Mouse (Mus musculus) forebrain, embryonic 14.5 days (tissue): ENCODE results near the gene Tbc1d8. TPM values are rescaled to one million over a fixed set of nuclear protein-coding genes. Genes with fewer than 3 reads are reported as not detected.
A peak's percentile ranks its signal among the peaks of the same experiment; 100 is the strongest.

Experiments
- ATAC-seq: fragments of 200-750 bp; cut with Nextera tagmentation; 2 replicates; pipeline ENCODE4 v1.8.0; 2017; ENCODE audit warnings: mild to moderate bottlenecking, moderate library complexity
- DNase-seq: peaks from one replicate; pipeline ENCODE4 v3.0.0-alpha.2; 2015; ENCODE audit warnings: low spot score
- H3K27ac ChIP-seq: fragments of 300-500 bp; sonication (generic); 2 replicates; pipeline ENCODE4 v1.5.1; 2014; ENCODE audit warnings: low read depth, mild to moderate bottlenecking, control low read depth, low read length, moderate library complexity
- H3K27me3 ChIP-seq: fragments of 300-500 bp; sonication (generic); replicated peaks from 2 replicates; pipeline ENCODE4 v1.6.1; 2014; ENCODE audit warnings: low read length, control low read depth, mixed read lengths; ENCODE audit not compliant: control insufficient read depth, insufficient read depth
- H3K36me3 ChIP-seq: fragments of 300-500 bp; sonication (generic); 2 replicates; pipeline ENCODE4 v1.6.1; 2014; ENCODE audit warnings: low read length, control low read depth; ENCODE audit not compliant: control insufficient read depth, insufficient read depth
- H3K4me1 ChIP-seq: fragments of 300-500 bp; sonication (generic); 2 replicates; pipeline ENCODE4 v1.6.1; 2014; ENCODE audit warnings: antibody characterized with exemption, low read length, control low read depth; ENCODE audit not compliant: control insufficient read depth, insufficient read depth
- H3K4me2 ChIP-seq: fragments of 300-500 bp; sonication (generic); 2 replicates; pipeline ENCODE4 v1.6.1; 2014; ENCODE audit warnings: mild to moderate bottlenecking, control low read depth, low read length
- H3K4me3 ChIP-seq: fragments of 300-500 bp; sonication (generic); 2 replicates; pipeline ENCODE4 v1.5.1; 2014; ENCODE audit warnings: low read depth, low read length, control low read depth
- H3K9ac ChIP-seq: fragments of 300-500 bp; sonication (generic); 2 replicates; pipeline ENCODE4 v1.6.1; 2014; ENCODE audit warnings: mild to moderate bottlenecking, low read length, control low read depth, moderate library complexity
- H3K9me3 ChIP-seq: fragments of 300-500 bp; sonication (generic); replicated peaks from 2 replicates; pipeline ENCODE4 v1.6.1; 2016; ENCODE audit warnings: low read length, control low read depth, mixed read lengths; ENCODE audit not compliant: control insufficient read depth
- whole genome bisulfite sequencing: fragments of 180-500 bp; shearing (Covaris S2); extraction: QIAGEN DNeasy Blood & Tissue Kit; methylation state at CpG from one replicate; pipeline ENCODE4 v1.1.7; 2014; 5-methylcytosine and 5-hydroxymethylcytosine counted together
- polyA plus RNA-seq: library from polyadenylated mRNA; unstranded; fragments of >200 nt; fragmentation: Nextera tagmentation; extraction: Ambion mirVana; gene quantifications from 2 replicates; pipeline ENCODE4 v1.2.1, GENCODE M21; 2014

Gene Tbc1d8
- polyA plus RNA-seq, 1 experiment from 2014 or later = 4.7 TPM

GRCm38 (mm10) chr1:39445303-39446050 is 33.1 kb downstream of the Tbc1d8 start:
- H3K4me3 ChIP-seq = no peak overlapping the region
- H3K9me3 ChIP-seq = no peaks in the 10 kb centered on the region
- H3K9ac ChIP-seq = no peak overlapping the region
- 90% methylated on average over 20 of the region's 20 CpGs for WGBS
- H3K4me1 ChIP-seq = peaks cover 16% of the 10 kb centered on the region
- no peak for ATAC-seq
- peak overlapping the region; percentile 44; the same call in 1 of the 2 replicates for H3K27ac ChIP-seq
- no peaks in the 10 kb centered on the region for H3K27me3 ChIP-seq
- no peaks in the 10 kb centered on the region for H3K36me3 ChIP-seq
- DNase-seq = no peak
- no peak overlapping the region for H3K4me2 ChIP-seq

- Histone ChIP-seq H3K9ac (0 out of 2 replicates have a peak overlapping the region, but pooled peaks have one; percentile 7), H3K9me3 (no peaks in the 10 kb centered on the region), H3K27ac (no peak overlapping the region), H3K36me3 (no peaks in the 10 kb centered on the region), H3K4me1 (peaks cover 22% of the 10 kb centered on the region), H3K27me3 (no peaks in the 10 kb centered on the region), H3K4me3 (no peak overlapping the region), H3K4me2 (no peak overlapping the region)
- 34% methylated on average over 8 of the region's 8 CpGs for WGBS
- peak; percentile 66 for DNase-seq
- peak; percentile 30; the same call in 1 of the 2 replicates for ATAC-seq
These were observed 34.8 kb downstream of the Tbc1d8 start for GRCm38 (mm10) chr1:39443764-39444163.

GRCm38 (mm10) chr1:39441686-39442085 is 36.9 kb downstream of the Tbc1d8 start:
- Histone ChIP-seq H3K4me2 (no peak overlapping the region), H3K9me3 (no peaks in the 10 kb centered on the region), H3K4me1 (peaks cover 22% of the 10 kb centered on the region), H3K27me3 (no peaks in the 10 kb centered on the region), H3K4me3 (no peak overlapping the region), H3K9ac (no peak overlapping the region), H3K36me3 (no peaks in the 10 kb centered on the region), H3K27ac (no peak overlapping the region)
- 74% methylated on average over 6 of the region's 6 CpGs for WGBS
- DNase-seq (peak; percentile 46), ATAC-seq (no peak)

GRCm38 (mm10) chr1:39439661-39440548 is 38.6 kb downstream of the Tbc1d8 start:
- DNase-seq = peak; percentile 56
- Histone ChIP-seq H3K4me1 (peaks cover 13% of the 10 kb centered on the region), H3K36me3 (no peaks in the 10 kb centered on the region), H3K4me3 (no peak overlapping the region), H3K9me3 (no peaks in the 10 kb centered on the region), H3K4me2 (no peak overlapping the region), H3K9ac (no peak overlapping the region), H3K27ac (no peak overlapping the region), H3K27me3 (no peaks in the 10 kb centered on the region)
- WGBS = 75% methylated on average over 12 of the region's 12 CpGs
- ATAC-seq = peak; percentile 40; the same call in 1 of the 2 replicates

DNA sequence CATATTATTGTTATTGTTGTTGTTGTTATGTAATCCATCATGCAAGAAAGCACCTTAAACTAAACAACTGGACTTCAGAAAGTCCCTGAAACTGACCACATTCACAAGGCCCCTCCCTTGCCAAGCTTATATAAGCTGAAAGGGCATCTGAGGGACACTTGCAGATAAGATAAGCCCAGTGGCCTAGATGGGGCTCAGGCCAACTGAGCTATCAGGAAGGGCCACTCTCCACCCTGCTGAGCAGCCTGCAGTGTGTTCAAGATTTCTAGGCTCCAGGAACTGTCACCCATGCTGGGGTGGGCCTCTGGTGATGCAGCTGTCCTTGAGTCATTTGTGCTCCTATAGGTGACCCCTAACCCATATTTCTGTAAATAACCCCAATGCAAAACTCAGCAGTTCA is 39.9 kb downstream of the Tbc1d8 start:
- H3K9me3 ChIP-seq = no peaks in the 10 kb centered on the region
- no peak overlapping the region for H3K4me2 ChIP-seq
- H3K27ac ChIP-seq = no peak overlapping the region
- no peak for ATAC-seq
- H3K4me3 ChIP-seq = no peak overlapping the region
- no peak for DNase-seq
- H3K27me3 ChIP-seq = no peaks in the 10 kb centered on the region
- no peaks in the 10 kb centered on the region for H3K36me3 ChIP-seq
- H3K9ac ChIP-seq = no peak overlapping the region
- peaks cover 9% of the 10 kb centered on the region for H3K4me1 ChIP-seq

GRCm38 (mm10) chr1:39434264-39434663 is 44.3 kb downstream of the Tbc1d8 start:
- Histone ChIP-seq H3K36me3 (no peaks in the 10 kb centered on the region), H3K27ac (no peak overlapping the region), H3K9me3 (no peaks in the 10 kb centered on the region), H3K27me3 (no peaks in the 10 kb centered on the region), H3K9ac (no peak overlapping the region), H3K4me3 (no peak overlapping the region), H3K4me1 (no peaks in the 10 kb centered on the region), H3K4me2 (no peak overlapping the region)
- ATAC-seq = no peak
- WGBS = 93% methylated on average over 6 of the region's 6 CpGs
- no peak for DNase-seq

GRCm38 (mm10) chr1:39430020-39430419 is 48.5 kb downstream of the Tbc1d8 start:
- ATAC-seq = no peak
- no peak overlapping the region for H3K4me2 ChIP-seq
- no peak overlapping the region for H3K9ac ChIP-seq
- no peaks in the 10 kb centered on the region for H3K27me3 ChIP-seq
- H3K9me3 ChIP-seq = no peaks in the 10 kb centered on the region
- no peak overlapping the region for H3K4me3 ChIP-seq
- no peak overlapping the region for H3K27ac ChIP-seq
- H3K36me3 ChIP-seq = no peaks in the 10 kb centered on the region
- 83% methylated on average over 9 of the region's 9 CpGs for WGBS
- no peaks in the 10 kb centered on the region for H3K4me1 ChIP-seq
- DNase-seq = no peak

GRCm38 (mm10) chr1:39429015-39429414 is 49.5 kb downstream of the Tbc1d8 start:
- H3K36me3 ChIP-seq = no peaks in the 10 kb centered on the region
- H3K9ac ChIP-seq = no peak overlapping the region
- no peaks in the 10 kb centered on the region for H3K27me3 ChIP-seq
- no peak overlapping the region for H3K4me3 ChIP-seq
- H3K4me2 ChIP-seq = no peak overlapping the region
- 96% methylated on average over 5 of the region's 5 CpGs for WGBS
- no peak overlapping the region for H3K27ac ChIP-seq
- no peaks in the 10 kb centered on the region for H3K4me1 ChIP-seq
- DNase-seq = no peak
- no peaks in the 10 kb centered on the region for H3K9me3 ChIP-seq
- ATAC-seq = no peak

DNA sequence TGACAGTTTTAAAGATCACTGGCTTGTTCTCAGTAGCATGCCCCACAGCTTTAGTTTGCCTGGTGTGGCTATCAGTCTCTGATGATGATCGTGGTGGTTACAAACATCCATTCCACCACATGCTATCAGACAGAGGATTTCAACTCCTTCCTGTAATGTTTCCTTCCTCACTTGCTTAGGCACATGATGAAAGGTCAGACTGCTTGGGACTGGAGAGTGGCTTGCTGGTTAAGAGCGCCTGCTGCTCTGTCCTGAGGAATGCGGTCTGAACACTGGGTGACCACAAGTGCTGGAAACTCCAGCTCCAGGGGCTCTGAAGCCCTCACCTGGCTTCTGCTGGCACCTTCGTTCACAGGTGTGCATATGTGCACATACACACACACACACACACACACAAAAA is 50.3 kb downstream of the Tbc1d8 start:
- 92% methylated on average over 4 of the region's 4 CpGs for WGBS
- no peak for ATAC-seq

More for the DNA sequence above, 50.3 kb downstream of the Tbc1d8 start:
- no peak for DNase-seq
- Histone ChIP-seq H3K4me3 (no peak overlapping the region), H3K27ac (no peak overlapping the region), H3K9ac (no peak overlapping the region), H3K36me3 (no peaks in the 10 kb centered on the region), H3K4me2 (no peak overlapping the region), H3K27me3 (no peaks in the 10 kb centered on the region), H3K4me1 (no peaks in the 10 kb centered on the region), H3K9me3 (no peaks in the 10 kb centered on the region)
